Mouse (Mus musculus) MEL (cell line): ENCODE data around the gene Ino80b. TPM values are rescaled to one million over a fixed set of nuclear protein-coding genes. Genes with fewer than 3 reads are reported as not detected.

Experiments
- DNase-seq: peaks from one replicate; pipeline ENCODE4 v3.0.0; 2011; ENCODE audit warnings: low read depth, low spot score
- H3K27ac ChIP-seq: 2 replicates; pipeline ENCODE4 v1.5.1; 2012; ENCODE audit warnings: low read depth, mild to moderate bottlenecking, control low read depth, low read length, moderate library complexity; ENCODE audit not compliant: control insufficient read depth
- H3K27me3 ChIP-seq, 2 experiments: fragments of 150-350 bp in 1 of 2; sonication (generic) in 1 of 2; 2 replicates each; pipeline ENCODE4 v1.6.1; 2012; ENCODE audit warnings: low read length in 2 of 2, mild to moderate bottlenecking in 2 of 2, improper control_type of control experiment in 1 of 2, moderate library complexity in 1 of 2; ENCODE audit not compliant: insufficient read depth in 2 of 2, control insufficient read depth in 1 of 2
- H3K36me3 ChIP-seq, 2 experiments: 2 replicates each; pipeline ENCODE4 v1.6.1; 2012 to 2014; ENCODE audit warnings: low read length in 2 of 2, improper control_type of control experiment in 1 of 2, inconsistent platforms in 1 of 2, mild to moderate bottlenecking in 1 of 2; ENCODE audit not compliant: insufficient read depth in 2 of 2, control insufficient read depth in 1 of 2
- H3K4me1 ChIP-seq, 2 experiments: fragments of 150-350 bp in 1 of 2; sonication (generic) in 1 of 2; 2 replicates each; pipeline ENCODE4 v1.6.1; 2012; ENCODE audit warnings: low read length in 2 of 2, improper control_type of control experiment in 1 of 2, mild to moderate bottlenecking in 1 of 2; ENCODE audit not compliant: insufficient read depth in 2 of 2, control insufficient read depth in 1 of 2
- H3K4me3 ChIP-seq, 2 experiments: fragments of 150-350 bp in 1 of 2; sonication (generic) in 1 of 2; 2 replicates each; pipeline ENCODE4 v1.5.1; 2012; ENCODE audit warnings: low read depth in 2 of 2, low read length in 2 of 2, mild to moderate bottlenecking in 2 of 2, moderate library complexity in 2 of 2, control low read depth in 1 of 2, improper control_type of control experiment in 1 of 2; ENCODE audit not compliant: control insufficient read depth in 1 of 2, insufficient read depth in 1 of 2
- H3K79me2 ChIP-seq: 2 replicates; pipeline ENCODE4 v1.6.1; 2012; ENCODE audit warnings: mild to moderate bottlenecking, low read length, moderate library complexity; ENCODE audit not compliant: control insufficient read depth, poor library complexity, insufficient read depth
- H3K9ac ChIP-seq: 2 replicates; pipeline ENCODE4 v1.6.1; 2012; ENCODE audit warnings: low read depth, mild to moderate bottlenecking, control low read depth, low read length, moderate library complexity; ENCODE audit not compliant: control insufficient read depth, poor library complexity, severe bottlenecking
- H3K9me3 ChIP-seq: fragments of 150-350 bp; sonication (generic); replicated peaks from 2 replicates; pipeline ENCODE4 v1.6.1; 2012; ENCODE audit warnings: mild to moderate bottlenecking, low read length, improper control_type of control experiment, moderate library complexity; ENCODE audit not compliant: insufficient read depth
- CHD1 ChIP-seq: IDR thresholded peaks from 2 replicates; pipeline ENCODE4 v1.6.1; 2012; ENCODE audit warnings: low read depth, mild to moderate bottlenecking, inconsistent platforms, low read length, improper control_type of control experiment
- CTCF ChIP-seq, 3 experiments: IDR thresholded peaks in 2 of 3; conservative IDR thresholded peaks in 1 of 3; 2 replicates each; pipeline ENCODE4 v1.5.1; 2011 to 2012; ENCODE audit warnings: low read length in 3 of 3, low read depth in 2 of 3, mild to moderate bottlenecking in 2 of 3, improper control_type of control experiment in 1 of 3, inconsistent platforms in 1 of 3, mixed read lengths in 1 of 3, moderate library complexity in 1 of 3; ENCODE audit not compliant: control insufficient read depth in 1 of 3, insufficient read depth in 1 of 3, poor library complexity in 1 of 3, severe bottlenecking in 1 of 3
- ELF1 ChIP-seq: IDR thresholded peaks from 2 replicates; pipeline ENCODE4 v1.6.1; 2014; ENCODE audit warnings: low read depth, mild to moderate bottlenecking, inconsistent platforms, low read length, improper control_type of control experiment, moderate library complexity
- ETS1 ChIP-seq: IDR thresholded peaks from 2 replicates; pipeline ENCODE4 v1.6.1; 2012; ENCODE audit warnings: low read depth, mild to moderate bottlenecking, inconsistent platforms, low read length, improper control_type of control experiment, moderate library complexity
- GATA1 ChIP-seq: IDR thresholded peaks from 2 replicates; pipeline ENCODE4 v1.6.1; 2011; ENCODE audit warnings: low read depth, low read length, improper control_type of control experiment
- JUND ChIP-seq: IDR thresholded peaks from 2 replicates; pipeline ENCODE4 v1.6.1; 2011; ENCODE audit warnings: low read depth, mild to moderate bottlenecking, improper control_type of control experiment, low read length
- KAT2A ChIP-seq: conservative IDR thresholded peaks from 2 replicates; pipeline ENCODE4 v1.6.1; 2012; ENCODE audit warnings: low read depth, low read length, improper control_type of control experiment, inconsistent platforms
- MYB ChIP-seq: IDR thresholded peaks from 2 replicates; pipeline ENCODE4 v1.6.1; 2011; ENCODE audit warnings: mild to moderate bottlenecking, low read depth, low read length, improper control_type of control experiment
- NRF1 ChIP-seq: IDR thresholded peaks from 2 replicates; pipeline ENCODE4 v1.6.1; 2014; ENCODE audit warnings: low read depth, mild to moderate bottlenecking, inconsistent platforms, low read length, improper control_type of control experiment, moderate library complexity; ENCODE audit not compliant: poor library complexity, insufficient read depth, severe bottlenecking
- POLR2AphosphoS2 ChIP-seq: IDR thresholded peaks from 2 replicates; pipeline ENCODE4 v1.6.1; 2011; ENCODE audit warnings: low read length, improper control_type of control experiment
- RCOR1 ChIP-seq: IDR thresholded peaks from 2 replicates; pipeline ENCODE4 v1.6.1; 2012; ENCODE audit warnings: low read depth, mild to moderate bottlenecking, inconsistent platforms, low read length, improper control_type of control experiment
- SMC3 ChIP-seq: IDR thresholded peaks from 2 replicates; pipeline ENCODE4 v1.6.1; 2011; ENCODE audit warnings: low read depth, low read length, improper control_type of control experiment
- TAL1 ChIP-seq: IDR thresholded peaks from 2 replicates; pipeline ENCODE4 v1.6.1; 2012; ENCODE audit warnings: mild to moderate bottlenecking, inconsistent platforms, low read length, moderate library complexity, mixed read lengths
- TBP ChIP-seq: IDR thresholded peaks from 2 replicates; pipeline ENCODE4 v1.8.0; 2011; ENCODE audit warnings: low read depth, low read length, improper control_type of control experiment
- TCF12 ChIP-seq: IDR thresholded peaks from 2 replicates; pipeline ENCODE4 v1.6.1; 2014; ENCODE audit warnings: low read depth, mild to moderate bottlenecking, inconsistent platforms, low read length, improper control_type of control experiment, moderate library complexity
- UBTF ChIP-seq: IDR thresholded peaks from 2 replicates; pipeline ENCODE4 v1.6.1; 2012; ENCODE audit warnings: low read depth, mild to moderate bottlenecking, inconsistent platforms, low read length, improper control_type of control experiment, moderate library complexity, borderline replicate concordance; ENCODE audit not compliant: insufficient read depth
- USF1 ChIP-seq: IDR thresholded peaks from 2 replicates; pipeline ENCODE4 v1.6.1; 2014; ENCODE audit warnings: low read depth, mild to moderate bottlenecking, inconsistent platforms, low read length, improper control_type of control experiment, moderate library complexity
- USF2 ChIP-seq, 2 experiments: IDR thresholded peaks; 2 replicates each; pipeline ENCODE4 v1.6.1; 2011 to 2012; ENCODE audit warnings: improper control_type of control experiment in 2 of 2, low read length in 2 of 2, borderline replicate concordance in 1 of 2, inconsistent platforms in 1 of 2, low read depth in 1 of 2, mild to moderate bottlenecking in 1 of 2; ENCODE audit not compliant: insufficient read depth in 1 of 2
- ZC3H11A ChIP-seq: IDR thresholded peaks from 2 replicates; pipeline ENCODE4 v1.6.1; 2012; ENCODE audit warnings: low read depth, mild to moderate bottlenecking, inconsistent platforms, low read length, improper control_type of control experiment
- ZKSCAN1 ChIP-seq: IDR thresholded peaks from 2 replicates; pipeline ENCODE4 v1.6.1; 2012; ENCODE audit warnings: low read depth, mild to moderate bottlenecking, inconsistent platforms, low read length, improper control_type of control experiment, moderate library complexity
- ZMIZ1 ChIP-seq: IDR thresholded peaks from 2 replicates; pipeline ENCODE4 v1.6.1; 2012; ENCODE audit warnings: low read depth, mild to moderate bottlenecking, inconsistent platforms, low read length, improper control_type of control experiment, moderate library complexity
- ZNF384 ChIP-seq: IDR thresholded peaks from 2 replicates; pipeline ENCODE4 v1.6.1; 2012; ENCODE audit warnings: low read depth, mild to moderate bottlenecking, inconsistent platforms, low read length, improper control_type of control experiment
- polyA plus RNA-seq, 2 experiments: library from polyadenylated mRNA; stranded (reverse) in 1 of 2; unstranded in 1 of 2; fragments of >175 nt in 1 of 2; fragments of >200 nt in 1 of 2; gene quantifications; 2 replicates each; pipeline versions ENCODE4 v1.2.1 to v1.2.4; 2012; ENCODE audit warnings: low replicate concordance in 2 of 2, low read depth in 1 of 2; ENCODE audit not compliant: insufficient read length in 2 of 2, insufficient read depth in 1 of 2, missing spikeins in 1 of 2
- total RNA-seq: library from RNA; depleted of rRNA; stranded (reverse); fragments of 300-350 nt; gene quantifications from 2 replicates; pipeline ENCODE4 v1.2.3, GENCODE M21; 2012

The Ino80b gene
- total and polyA plus RNA-seq, 3 experiments, result 30.6 to 40.9 TPM; not detected in 1

DNA sequence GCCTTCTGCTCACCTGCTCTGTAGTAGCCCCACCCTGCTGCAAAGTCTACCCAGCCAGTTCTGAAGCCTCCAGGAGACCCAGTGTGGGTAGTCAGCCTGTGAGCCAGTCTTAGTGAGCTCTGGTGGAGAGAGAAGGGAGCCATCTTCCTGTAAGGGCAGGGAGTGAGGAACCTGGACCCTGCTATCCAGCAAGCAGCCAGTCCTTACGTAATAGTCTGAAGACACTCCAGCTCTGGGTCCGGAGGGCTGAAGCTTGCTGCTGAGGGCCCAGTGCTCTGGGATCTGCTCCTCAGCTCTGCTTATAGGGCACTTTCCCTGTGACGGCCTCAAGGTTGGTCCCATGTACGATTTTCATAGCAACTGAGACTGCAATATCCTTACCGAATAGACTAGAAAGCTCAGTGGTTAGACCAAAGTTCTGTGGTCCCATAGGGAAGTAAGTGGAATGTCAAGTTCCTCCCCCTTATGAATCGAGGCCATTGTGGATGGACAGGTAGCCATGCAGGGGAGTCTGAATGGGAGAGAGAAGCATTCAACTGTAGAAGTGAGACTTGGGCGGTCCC lies 9.8 kb upstream of the Ino80b start, which contains the start of gene Rtkn:
Rtkn (plus strand) TSS at position 513 of the 563 bp plus-strand sequence.
- no peaks in the 10 kb centered on the region for H3K27me3 ChIP-seq
- H3K4me3 ChIP-seq, result no peak within 1 kb of the TSS
- H3K27ac ChIP-seq, result no peak within 1 kb of the TSS
- H3K4me1 ChIP-seq, result peaks cover 0 to 18% of the 10 kb centered on the region in 2 experiments; a peak in 3 of 4 replicates
- no peak for DNase-seq
- H3K9me3 ChIP-seq, result no peaks in the 10 kb centered on the region
- peaks cover 6% of the 10 kb centered on the region; the same call in 1 of the 2 replicates for H3K79me2 ChIP-seq
- TF ChIP-seq TCF12, result no peak
- no peak for TF ChIP-seq GATA1
- no peak for TF ChIP-seq SMC3
- TF ChIP-seq CTCF (IDR thresholded peaks at IDR 0.05 in 2 of 3, conservative IDR thresholded peaks at IDR 0.05 in 1 of 3; ENCODE audit: control insufficient read depth in 1 of 3, insufficient read depth in 1 of 3, low read depth in 2 of 3, low read length in 3 of 3, poor library complexity in 1 of 3, severe bottlenecking in 1 of 3), result no peak
- TF ChIP-seq MYB, result no peak
- TF ChIP-seq USF1, result no peak
- TF ChIP-seq ZMIZ1, result no peak
- no peak for TF ChIP-seq NRF1
- TF ChIP-seq USF2 (IDR thresholded peaks at IDR 0.05; ENCODE audit: borderline replicate concordance in 1 of 2, insufficient read depth in 1 of 2, low read depth in 1 of 2, low read length in 2 of 2), result no peak
- TF ChIP-seq TBP, result no peak
- no peak for TF ChIP-seq ZNF384
- TF ChIP-seq TAL1, result no peak
- TF ChIP-seq CHD1, result no peak
- no peak for TF ChIP-seq ZC3H11A
- TF ChIP-seq UBTF, result no peak
- no peaks in the 10 kb centered on the region; a peak in 1 of 4 replicates for H3K36me3 ChIP-seq
- H3K9ac ChIP-seq, result no peak within 1 kb of the TSS

GRCm38 (mm10) chr6:83134226-83134625 lies 9.0 kb upstream of the Ino80b start:
- no peak for DNase-seq
- H3K9ac ChIP-seq, result no peak overlapping the region
- no peaks in the 10 kb centered on the region for H3K27me3 ChIP-seq
- TF ChIP-seq ETS1 (no peak), ZC3H11A (no peak), POLR2AphosphoS2 (no peak), TBP (no peak), CTCF (IDR thresholded peaks at IDR 0.05 in 2 of 3, conservative IDR thresholded peaks at IDR 0.05 in 1 of 3; ENCODE audit: control insufficient read depth in 1 of 3, insufficient read depth in 1 of 3, low read depth in 2 of 3, low read length in 3 of 3, poor library complexity in 1 of 3, severe bottlenecking in 1 of 3) (no peak), JUND (no peak), ZNF384 (no peak), ZMIZ1 (no peak), ELF1 (no peak), GATA1 (no peak), RCOR1 (no peak), ZKSCAN1 (no peak), NRF1 (no peak), MYB (no peak), KAT2A (no peak), TAL1 (no peak), USF1 (no peak)
- H3K4me1 ChIP-seq, result peaks cover 0 to 18% of the 10 kb centered on the region in 2 experiments; a peak in 3 of 4 replicates
- no peak overlapping the region for H3K4me3 ChIP-seq
- peaks cover 6% of the 10 kb centered on the region; the same call in 1 of the 2 replicates for H3K79me2 ChIP-seq
- H3K9me3 ChIP-seq, result no peaks in the 10 kb centered on the region
- H3K27ac ChIP-seq, result no peak overlapping the region
- no peaks in the 10 kb centered on the region; a peak in 1 of 4 replicates for H3K36me3 ChIP-seq
